ENCODE assay signal across 25 mouse cellular contexts in the genomic region with DNA sequence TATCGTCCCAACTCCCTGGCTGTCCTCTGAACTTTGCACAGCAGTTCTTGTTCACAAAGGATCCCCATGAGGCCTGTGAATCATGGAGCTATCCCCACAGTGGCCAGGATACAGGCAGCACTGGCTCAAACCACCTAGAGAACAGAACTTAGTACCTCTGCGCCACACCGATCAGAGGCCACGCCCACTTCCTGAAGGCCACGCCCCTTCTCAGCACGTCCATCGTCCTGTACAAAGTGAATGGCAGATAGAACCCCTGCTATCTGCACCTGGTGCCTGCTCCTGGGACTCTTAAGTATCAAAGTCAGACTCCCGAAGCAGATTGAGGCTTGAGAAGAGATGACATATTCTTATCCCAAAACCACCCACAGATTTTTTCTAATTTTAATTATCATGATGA. TPM values are rescaled to one million over a fixed set of nuclear protein-coding genes. Genes with fewer than 3 reads are reported as not detected.
DNase-seq lines count a peak whose midpoint lies in the region; ATAC-seq lines count a peak whose summit lies in the region.
"Had no signal": no experiment of that assay in that cellular context is flagged by ENCODE, and none has a peak within 500 bp of the region (broad histone marks: within the 10 kb centered on the region; RNA-seq: fewer than 3 reads in every experiment).

No protein-coding gene starts in this region.

- WGBS in kidney, embryonic 16.5 days: 24% methylated on average over 8 of the region's 8 CpGs
- WGBS in kidney, embryonic 15.5 days: 22% methylated on average over 8 of the region's 8 CpGs

- H3K4me3 ChIP-seq in kidney, embryonic 16.5 days (ENCODE audit: low read length): no peak overlapping the region
- H3K4me3 ChIP-seq in kidney, embryonic 15.5 days (replicated peaks): no peak overlapping the region
- H3K4me3 ChIP-seq: embryonic facial prominence, embryonic 10.5 days; forebrain, embryonic 13.5 days; gastrocnemius, adult 2 months; heart, embryonic 10.5 days; heart, embryonic 15.5 days; hindbrain, embryonic 15.5 days had no signal

- peak; percentile 27; the same call in 1 of the 2 replicates for ATAC-seq in kidney, embryonic 16.5 days (ENCODE audit: low FRiP score, low TSS enrichment)
- ATAC-seq in kidney, embryonic 15.5 days (replicated peaks; ENCODE audit: low FRiP score): no peak
- ATAC-seq: forebrain, embryonic 13.5 days; forebrain, postnatal 0 days; Patski had no signal

- no peak overlapping the region for H3K4me2 ChIP-seq in kidney, embryonic 16.5 days (replicated peaks; ENCODE audit: low read depth, low read length)
- H3K4me2 ChIP-seq in kidney, embryonic 15.5 days: no peak overlapping the region
- H3K4me2 ChIP-seq: forebrain, embryonic 13.5 days; heart, embryonic 15.5 days; hindbrain, embryonic 15.5 days had no signal

- H3K9ac ChIP-seq in kidney, embryonic 16.5 days (replicated peaks; ENCODE audit: low read length): no peak overlapping the region
- H3K9ac ChIP-seq in kidney, embryonic 15.5 days: no peak overlapping the region
- H3K9ac ChIP-seq: forebrain, embryonic 13.5 days; forebrain, postnatal 0 days; heart, embryonic 15.5 days; hindbrain, embryonic 15.5 days had no signal

- intact Hi-C loops in gastrocnemius, postnatal 14 days (cut with DNase I; ENCODE audit: low total_unique reads): no loop called here

- H3K4me1 ChIP-seq in kidney, embryonic 16.5 days (ENCODE audit: insufficient read depth, low read length): no peaks in the 10 kb centered on the region
- H3K4me1 ChIP-seq in kidney, embryonic 15.5 days: 0 out of 2 replicates have a peak, but pooled peaks cover 3% of the 10 kb centered on the region
- H3K4me1 ChIP-seq: forebrain, embryonic 13.5 days; heart, embryonic 15.5 days; hindbrain, embryonic 15.5 days had no signal

- H3K27ac ChIP-seq in kidney, embryonic 16.5 days (ENCODE audit: low read length): no peak overlapping the region
- H3K27ac ChIP-seq in kidney, embryonic 15.5 days: no peak overlapping the region
- H3K27ac ChIP-seq: embryonic facial prominence, embryonic 10.5 days; forebrain, embryonic 13.5 days; gastrocnemius, adult 2 months; heart, embryonic 10.5 days; heart, embryonic 15.5 days; hindbrain, embryonic 15.5 days had no signal

- no peaks in the 10 kb centered on the region for H3K36me3 ChIP-seq in kidney, embryonic 16.5 days (ENCODE audit: insufficient read depth, low read length)
- no peaks in the 10 kb centered on the region for H3K36me3 ChIP-seq in kidney, embryonic 15.5 days
- H3K36me3 ChIP-seq: embryonic facial prominence, embryonic 10.5 days; heart, embryonic 10.5 days; heart, embryonic 15.5 days; hindbrain, embryonic 15.5 days had no signal

- peak; percentile 27 for DNase-seq in thymus, postnatal 4 days
- no peak for DNase-seq in thymus, postnatal 10 days (ENCODE audit: low spot score in 2 of 2)
- peak; percentile 80 for DNase-seq in R1 (ENCODE audit: low read depth, low spot score)
- peak; percentile 59 for DNase-seq in testis, postnatal 14 days (ENCODE audit: low spot score)
- DNase-seq in urinary bladder, adult 18-20 months (ENCODE audit: low spot score in 2 of 2): no peak
- DNase-seq in gastrocnemius, postnatal 14 days: no peak
- DNase-seq: adrenal gland, adult 8-10 months; adrenal gland, postnatal 36 days; cerebellum, adult 11 months; cerebellum, adult 9-10 months; cerebellum, postnatal 25 days; forebrain, postnatal 0 days; gastrocnemius, adult 2 months; gastrocnemius, postnatal 36 days; heart, adult 18-20 months had no signal

- peaks cover 8% of the 10 kb centered on the region; the same call in 1 of the 2 replicates for H3K9me3 ChIP-seq in kidney, embryonic 16.5 days (ENCODE audit: low read length)
- H3K9me3 ChIP-seq in kidney, embryonic 15.5 days (replicated peaks): 0 out of 2 replicates have a peak, but pooled peaks cover 3% of the 10 kb centered on the region
- H3K9me3 ChIP-seq: embryonic facial prominence, embryonic 10.5 days; heart, embryonic 10.5 days; hindbrain, embryonic 15.5 days had no signal

- no peaks in the 10 kb centered on the region for H3K27me3 ChIP-seq in kidney, embryonic 16.5 days (ENCODE audit: insufficient read depth, low read length)
- H3K27me3 ChIP-seq in kidney, embryonic 15.5 days: no peaks in the 10 kb centered on the region
- H3K27me3 ChIP-seq: forebrain, embryonic 13.5 days; hindbrain, embryonic 15.5 days; Patski had no signal

RNA-seq across cellular contexts. Expression of gene Piwil1, which starts 8.3 kb away (rescaled TPM):
- polyA plus RNA-seq in kidney, embryonic 16.5 days (2015; fragmentation: Nextera tagmentation; extraction: Ambion mirVana): 0.05 TPM in 1 of 2 replicates, not detected in the other
- not detected in 2 replicates for polyA plus RNA-seq in kidney, embryonic 15.5 days (2015; fragmentation: Nextera tagmentation; extraction: Ambion mirVana)
- total RNA-seq in gastrocnemius, postnatal 14 days (2021): under 1 TPM; 0.13 to 0.21 TPM
- total RNA-seq: adrenal gland, adult 8-10 months; adrenal gland, postnatal 36 days; gastrocnemius, adult 2 months; gastrocnemius, postnatal 36 days; heart, adult 18-20 months; heart, postnatal 25 days had no signal
- polyA plus RNA-seq: embryonic facial prominence, embryonic 10.5 days; forebrain, embryonic 13.5 days; heart, embryonic 10.5 days; heart, embryonic 15.5 days; hindbrain, embryonic 11.5 days; Patski had no signal

Comparison
In these comparisons a context has a peak if more than half of its experiments do, and no peak if none do; other contexts are left out.
1. DNase-seq: peak in thymus, postnatal 4 days (single experiment), R1 (single experiment) and testis, postnatal 14 days (single experiment); none in thymus, postnatal 10 days (0 of 2), urinary bladder, adult 18-20 months (0 of 2) and gastrocnemius, postnatal 14 days (single experiment).